Mouse (Mus musculus) cortical plate, adult 2 months (tissue): ENCODE measurements at regions not wholly inside any gene's neighbourhood (a gene's known extent, or its start where the extent isn't known, plus 50 kb on each side); places are given as distances from the start of the nearest gene placed in this dataset.
"Not testable (repeated sequence)": the region's sequence is repeated elsewhere in the genome, so short reads cannot be mapped to it uniquely, and the experiment has no call there.

Source experiments
- H3K27ac ChIP-seq: fragments of 200-500 bp; 2 replicates; pipeline ENCODE4 v1.5.1; 2012; ENCODE audit warnings: low read length, control low read depth, inconsistent platforms; ENCODE audit not compliant: insufficient read depth
- H3K4me1 ChIP-seq: fragments of 200-500 bp; 2 replicates; pipeline ENCODE4 v1.6.1; 2011; ENCODE audit warnings: low read length; ENCODE audit not compliant: control insufficient read depth, insufficient read depth
- H3K4me3 ChIP-seq: fragments of 200-500 bp; 2 replicates; pipeline ENCODE4 v1.5.1; 2011; ENCODE audit warnings: mild to moderate bottlenecking, low read length, control low read depth; ENCODE audit not compliant: insufficient read depth
- CTCF ChIP-seq: fragments of 200-500 bp; IDR thresholded peaks from 2 replicates; pipeline ENCODE4 v1.5.1; 2011; ENCODE audit warnings: mild to moderate bottlenecking, control low read depth, low read length; ENCODE audit not compliant: insufficient read depth; ENCODE audit errors: extremely low read depth
- POLR2A ChIP-seq: fragments of 200-500 bp; IDR thresholded peaks from 2 replicates; pipeline ENCODE4 v1.6.1; 2011; ENCODE audit warnings: mild to moderate bottlenecking, low read length, control low read depth; ENCODE audit not compliant: insufficient read depth; ENCODE audit errors: extremely low read depth

GRCm38 (mm10) chr9:43857988-43858387 is 114.2 kb downstream of the Nectin1 start:
- no peaks in the 10 kb centered on the region for H3K4me1 ChIP-seq
- no peak overlapping the region for H3K4me3 ChIP-seq
- no peak for TF ChIP-seq POLR2A
- TF ChIP-seq CTCF: no peak
- H3K27ac ChIP-seq: no peak overlapping the region

GRCm38 (mm10) chr9:43858761-43859160 is 115.0 kb downstream of the Nectin1 start:
- TF ChIP-seq POLR2A (no peak), CTCF (no peak)
- no peaks in the 10 kb centered on the region for H3K4me1 ChIP-seq
- H3K27ac ChIP-seq: no peak overlapping the region
- no peak overlapping the region for H3K4me3 ChIP-seq

GRCm38 (mm10) chr9:43860264-43860663 is 116.5 kb downstream of the Nectin1 start:
- Histone ChIP-seq H3K4me1 (no peaks in the 10 kb centered on the region), H3K4me3 (no peak overlapping the region), H3K27ac (no peak overlapping the region)
- TF ChIP-seq CTCF: no peak
- TF ChIP-seq POLR2A: no peak

GRCm38 (mm10) chr9:43861375-43861774 is 117.6 kb downstream of the Nectin1 start:
- Histone ChIP-seq H3K4me3 (no peak overlapping the region), H3K27ac (no peak overlapping the region), H3K4me1 (no peaks in the 10 kb centered on the region)
- no peak for TF ChIP-seq POLR2A
- TF ChIP-seq CTCF: no peak

- H3K4me1 ChIP-seq, H3K4me3 ChIP-seq, H3K27ac ChIP-seq: not testable (repeated sequence)
These were observed 118.2 kb downstream of the Nectin1 start for GRCm38 (mm10) chr9:43862034-43862433.

GRCm38 (mm10) chr9:43863609-43864397 is 120.0 kb downstream of the Nectin1 start:
- H3K4me3 ChIP-seq: no peak overlapping the region
- H3K27ac ChIP-seq: no peak overlapping the region

GRCm38 (mm10) chr9:43866802-43867201 is 123.0 kb downstream of the Nectin1 start:
- Histone ChIP-seq H3K4me1 (no peaks in the 10 kb centered on the region), H3K27ac (no peak overlapping the region), H3K4me3 (no peak overlapping the region)
- TF ChIP-seq POLR2A (no peak), CTCF (no peak)

More at GRCm38 (mm10) chr9:43863609-43864397, 120.0 kb downstream of the Nectin1 start:
- TF ChIP-seq POLR2A (no peak), CTCF (no peak)
- no peaks in the 10 kb centered on the region for H3K4me1 ChIP-seq

- Histone ChIP-seq H3K4me3 (no peak overlapping the region), H3K4me1 (no peaks in the 10 kb centered on the region), H3K27ac (no peak overlapping the region)
- TF ChIP-seq POLR2A (no peak), CTCF (no peak)
These were observed 130.1 kb downstream of the Nectin1 start for GRCm38 (mm10) chr9:43873841-43874240.

- Histone ChIP-seq H3K4me1 (no peaks in the 10 kb centered on the region; the same call in 1 of the 2 replicates), H3K4me3 (no peak overlapping the region), H3K27ac (no peak overlapping the region)
- TF ChIP-seq POLR2A (no peak), CTCF (no peak)
These were observed 130.5 kb downstream of the Nectin1 start for GRCm38 (mm10) chr9:43874332-43874731.

GRCm38 (mm10) chr9:43879220-43879968 is 135.6 kb downstream of the Nectin1 start:
- TF ChIP-seq POLR2A (no peak), CTCF (no peak)
- Histone ChIP-seq H3K27ac (no peak overlapping the region), H3K4me1 (no peaks in the 10 kb centered on the region; the same call in 1 of the 2 replicates), H3K4me3 (peak overlapping the region; percentile 17; the same call in 1 of the 2 replicates)
